Mouse (Mus musculus) cerebellum, adult 18-20 months (tissue): ENCODE measurements around the gene Taf13.

Source experiments
- DNase-seq, 2 experiments: peaks; one replicate each; pipeline ENCODE4 v3.0.0; 2021

Gene Taf13

GRCm38 (mm10) chr3:108574018-108574417 lies 2.5 kb downstream of the Taf13 start:
- DNase-seq = no peak

GRCm38 (mm10) chr3:108584580-108584979 lies 13.1 kb downstream of the Taf13 start:
- no peak for DNase-seq

GRCm38 (mm10) chr3:108588446-108588845 lies 16.9 kb downstream of the Taf13 start:
- no peak for DNase-seq

GRCm38 (mm10) chr3:108590786-108591529 lies 19.5 kb downstream of the Taf13 start, which contains the start of gene Wdr47:
Wdr47 (plus strand) TSS chr3:108591279.
- DNase-seq = peak; percentile 90 to 96

- no peak for DNase-seq
Measured at GRCm38 (mm10) chr3:108591530-108592522, 20.3 kb downstream of the Taf13 start.

GRCm38 (mm10) chr3:108608906-108609305 lies 37.4 kb downstream of the Taf13 start:
- DNase-seq = no peak
